Mouse (Mus musculus) common myeloid progenitor, adult 5-6 weeks (primary cell): ENCODE data around the gene Cbfa2t2. TPM values are rescaled to one million over a fixed set of nuclear protein-coding genes. Genes with fewer than 3 reads are reported as not detected.
A peak's percentile ranks its signal among the peaks of the same experiment; 100 is the strongest.

Experiments
- ATAC-seq: replicated peaks from 2 replicates; pipeline ENCODE4 v1.8.0; 2016; ENCODE audit warnings: low read depth, mild to moderate bottlenecking, moderate TSS enrichment, inconsistent platforms; ENCODE audit not compliant: poor library complexity, severe bottlenecking
- total RNA-seq: library from RNA; stranded (forward); fragments of 200-1000, 187-1606 nt; gene quantifications from 2 replicates; pipeline ENCODE4 v1.2.3, GENCODE M21; 2017

Cbfa2t2 gene
- total RNA-seq, 1 experiment from 2014 or later = 23.8 TPM

- peak; percentile 75 for ATAC-seq
Measured at GRCm38 (mm10) chr2:154558264-154559039, 122.2 kb downstream of the Cbfa2t2 start, which contains the start of gene Necab3. Gene Necab3, minus strand, starts transcription at chr2:154558890.

GRCm38 (mm10) chr2:154563612-154564170 lies 127.4 kb downstream of the Cbfa2t2 start:
- ATAC-seq = no peak

- ATAC-seq = no peak
Measured at GRCm38 (mm10) chr2:154565562-154565961, 129.3 kb downstream of the Cbfa2t2 start.

GRCm38 (mm10) chr2:154566641-154567040 lies 130.4 kb downstream of the Cbfa2t2 start:
- ATAC-seq = no peak

GRCm38 (mm10) chr2:154567766-154568165 lies 131.5 kb downstream of the Cbfa2t2 start:
- ATAC-seq = no peak

- ATAC-seq = no peak; the same call in 1 of the 2 replicates
Measured at GRCm38 (mm10) chr2:154568329-154569070, 132.2 kb downstream of the Cbfa2t2 start.

GRCm38 (mm10) chr2:154569071-154569748 lies 132.9 kb downstream of the Cbfa2t2 start:
- peak; percentile 34 for ATAC-seq

- ATAC-seq = peak; percentile 80
Measured at GRCm38 (mm10) chr2:154569836-154570286, 133.6 kb downstream of the Cbfa2t2 start, which contains the start of gene E2f1. Gene E2f1, minus strand, starts transcription at chr2:154569892.

- ATAC-seq = no peak
Measured at GRCm38 (mm10) chr2:154570666-154571065, 134.4 kb downstream of the Cbfa2t2 start.

- ATAC-seq = no peak
Measured at GRCm38 (mm10) chr2:154571266-154571665, 135.0 kb downstream of the Cbfa2t2 start.

- ATAC-seq = no peak
Measured at GRCm38 (mm10) chr2:154571976-154572375, 135.7 kb downstream of the Cbfa2t2 start.

GRCm38 (mm10) chr2:154572996-154573395 lies 136.7 kb downstream of the Cbfa2t2 start:
- no peak for ATAC-seq

- ATAC-seq = no peak
Measured at GRCm38 (mm10) chr2:154574271-154574670, 138.0 kb downstream of the Cbfa2t2 start.

GRCm38 (mm10) chr2:154576876-154577743 lies 140.8 kb downstream of the Cbfa2t2 start:
- no peak for ATAC-seq

GRCm38 (mm10) chr2:154577744-154578067 lies 141.4 kb downstream of the Cbfa2t2 start:
- ATAC-seq = no peak

GRCm38 (mm10) chr2:154580586-154580985 lies 144.3 kb downstream of the Cbfa2t2 start:
- no peak for ATAC-seq

GRCm38 (mm10) chr2:154581421-154581820 lies 145.1 kb downstream of the Cbfa2t2 start:
- ATAC-seq = no peak

GRCm38 (mm10) chr2:154583906-154584872 lies 147.9 kb downstream of the Cbfa2t2 start:
- ATAC-seq = peak; percentile 73
